Mouse (Mus musculus): ENCODE data around the gene Tex12. TPM values are rescaled to one million over a fixed set of nuclear protein-coding genes. Genes with fewer than 3 reads are reported as not detected.

Gene Tex12
- total and polyA plus RNA-seq, 3 experiments = not detected

- Histone ChIP-seq H3K79me2 (ENCODE audit: control insufficient read depth, insufficient read depth, low read length, poor library complexity) (peaks cover 49% of the 10 kb centered on the region), H3K4me3 (ENCODE audit: control insufficient read depth in 1 of 2, insufficient read depth in 1 of 2, low read depth in 2 of 2, low read length in 2 of 2) (peak overlapping the region; percentile 80 to 88), H3K9me3 (replicated peaks; ENCODE audit: insufficient read depth, low read length) (no peaks in the 10 kb centered on the region), H3K4me1 (ENCODE audit: control insufficient read depth in 1 of 2, insufficient read depth in 2 of 2, low read length in 2 of 2) (peaks cover 1 to 23% of the 10 kb centered on the region in 2 experiments; a peak in 2 of 4 replicates), H3K27me3 (ENCODE audit: control insufficient read depth in 1 of 2, insufficient read depth in 2 of 2, low read length in 2 of 2) (no peaks in the 10 kb centered on the region), H3K27ac (ENCODE audit: control insufficient read depth, low read depth, low read length) (peak overlapping the region; percentile 76), H3K36me3 (ENCODE audit: control insufficient read depth in 1 of 2, insufficient read depth in 2 of 2, low read length in 2 of 2) (peaks cover 27 to 28% of the 10 kb centered on the region in 2 experiments), H3K9ac (ENCODE audit: control insufficient read depth, low read depth, low read length, poor library complexity, severe bottlenecking) (peak overlapping the region; percentile 89)
- no peak for DNase-seq (ENCODE audit: low read depth, low spot score)
- TF ChIP-seq SIN3A (IDR thresholded peaks at IDR 0.05; ENCODE audit: low read length) (peak; percentile 37), CTCF (IDR thresholded peaks at IDR 0.05 in 2 of 3, conservative IDR thresholded peaks at IDR 0.05 in 1 of 3; ENCODE audit: control insufficient read depth in 1 of 3, insufficient read depth in 1 of 3, low read depth in 2 of 3, low read length in 3 of 3, poor library complexity in 1 of 3, severe bottlenecking in 1 of 3) (no peak), CHD1 (IDR thresholded peaks at IDR 0.05; ENCODE audit: low read depth, low read length) (no peak), SMC3 (IDR thresholded peaks at IDR 0.05; ENCODE audit: low read depth, low read length) (no peak), MYB (IDR thresholded peaks at IDR 0.05; ENCODE audit: low read depth, low read length) (no peak), RCOR1 (IDR thresholded peaks at IDR 0.05; ENCODE audit: low read depth, low read length) (no peak), ZMIZ1 (IDR thresholded peaks at IDR 0.05; ENCODE audit: low read depth, low read length) (no peak), ELF1 (IDR thresholded peaks at IDR 0.05; ENCODE audit: low read depth, low read length) (no peak), POLR2A (IDR thresholded peaks at IDR 0.05; ENCODE audit: control insufficient read depth in 1 of 2, insufficient read depth in 1 of 2, low read depth in 1 of 2, low read length in 2 of 2, poor library complexity in 1 of 2) (peak in 1 of 2 experiments; percentile 88; a peak in 2 of 4 replicates), MYC (IDR thresholded peaks at IDR 0.05; ENCODE audit: low read depth, low read length) (no peak), MXI1 (IDR thresholded peaks at IDR 0.05; ENCODE audit: low read depth, low read length) (no peak), POLR2AphosphoS2 (IDR thresholded peaks at IDR 0.05; ENCODE audit: low read length) (no peak), MEF2A (IDR thresholded peaks at IDR 0.05; ENCODE audit: extremely low read depth, insufficient replicate concordance, low read depth, low read length, poor library complexity, severe bottlenecking) (no peak)
Observed at GRCm38 (mm10) chr9:50603998-50604324, 42.8 kb upstream of the Tex12 start.

- Histone ChIP-seq H3K36me3 (ENCODE audit: control insufficient read depth in 1 of 2, insufficient read depth in 2 of 2, low read length in 2 of 2) (peaks cover 27 to 28% of the 10 kb centered on the region in 2 experiments), H3K4me3 (ENCODE audit: control insufficient read depth in 1 of 2, insufficient read depth in 1 of 2, low read depth in 2 of 2, low read length in 2 of 2) (peak within 1 kb of the TSS; percentile 80 to 88), H3K4me1 (ENCODE audit: control insufficient read depth in 1 of 2, insufficient read depth in 2 of 2, low read length in 2 of 2) (peaks cover 1 to 23% of the 10 kb centered on the region in 2 experiments; a peak in 2 of 4 replicates), H3K27me3 (ENCODE audit: control insufficient read depth in 1 of 2, insufficient read depth in 2 of 2, low read length in 2 of 2) (no peaks in the 10 kb centered on the region), H3K79me2 (ENCODE audit: control insufficient read depth, insufficient read depth, low read length, poor library complexity) (peaks cover 49% of the 10 kb centered on the region), H3K27ac (ENCODE audit: control insufficient read depth, low read depth, low read length) (peak within 1 kb of the TSS; percentile 77), H3K9ac (ENCODE audit: control insufficient read depth, low read depth, low read length, poor library complexity, severe bottlenecking) (peak within 1 kb of the TSS; percentile 89), H3K9me3 (replicated peaks; ENCODE audit: insufficient read depth, low read length) (no peaks in the 10 kb centered on the region)
- peak; percentile 96 for DNase-seq (ENCODE audit: low read depth, low spot score)
- TF ChIP-seq ZC3H11A (IDR thresholded peaks at IDR 0.05; ENCODE audit: low read depth, low read length) (no peak), ZKSCAN1 (IDR thresholded peaks at IDR 0.05; ENCODE audit: low read depth, low read length) (no peak), MEF2A (IDR thresholded peaks at IDR 0.05; ENCODE audit: extremely low read depth, insufficient replicate concordance, low read depth, low read length, poor library complexity, severe bottlenecking) (no peak), BHLHE40 (IDR thresholded peaks at IDR 0.05; ENCODE audit: borderline replicate concordance, low read depth, low read length) (no peak), MAZ (IDR thresholded peaks at IDR 0.05; ENCODE audit: low read depth, low read length) (no peak), ZNF384 (IDR thresholded peaks at IDR 0.05; ENCODE audit: low read depth, low read length) (no peak), ELF1 (IDR thresholded peaks at IDR 0.05; ENCODE audit: low read depth, low read length) (peak; percentile 87), KAT2A (conservative IDR thresholded peaks at IDR 0.05; ENCODE audit: low read depth, low read length) (peak; percentile 62; the same call in 1 of the 2 replicates), POLR2A (IDR thresholded peaks at IDR 0.05; ENCODE audit: control insufficient read depth in 1 of 2, insufficient read depth in 1 of 2, low read depth in 1 of 2, low read length in 2 of 2, poor library complexity in 1 of 2) (peak in 1 of 2 experiments; percentile 94; a peak in 3 of 4 replicates), CTCF (IDR thresholded peaks at IDR 0.05 in 2 of 3, conservative IDR thresholded peaks at IDR 0.05 in 1 of 3; ENCODE audit: control insufficient read depth in 1 of 3, insufficient read depth in 1 of 3, low read depth in 2 of 3, low read length in 3 of 3, poor library complexity in 1 of 3, severe bottlenecking in 1 of 3) (no peak), SIN3A (IDR thresholded peaks at IDR 0.05; ENCODE audit: low read length) (peak; percentile 74), SMC3 (IDR thresholded peaks at IDR 0.05; ENCODE audit: low read depth, low read length) (no peak), USF1 (IDR thresholded peaks at IDR 0.05; ENCODE audit: low read depth, low read length) (no peak), CHD2 (IDR thresholded peaks at IDR 0.05; ENCODE audit: low read length) (no peak; the same call in none of the 2 replicates), POLR2AphosphoS2 (IDR thresholded peaks at IDR 0.05; ENCODE audit: low read length) (peak; percentile 55; the same call in 1 of the 2 replicates), NRF1 (IDR thresholded peaks at IDR 0.05; ENCODE audit: insufficient read depth, low read depth, low read length, poor library complexity, severe bottlenecking) (peak; percentile 97), EP300 (IDR thresholded peaks at IDR 0.05; ENCODE audit: low read depth in 1 of 2, low read length in 2 of 2) (no peak; a peak in 1 of 4 replicates), MYC (IDR thresholded peaks at IDR 0.05; ENCODE audit: low read depth, low read length) (0 out of 2 replicates have a peak, but pooled peaks have one; percentile 21), RCOR1 (IDR thresholded peaks at IDR 0.05; ENCODE audit: low read depth, low read length) (no peak), CHD1 (IDR thresholded peaks at IDR 0.05; ENCODE audit: low read depth, low read length) (0 out of 2 replicates have a peak, but pooled peaks have one; percentile 15), MAFK (IDR thresholded peaks at IDR 0.05; ENCODE audit: borderline replicate concordance, low read depth, low read length) (no peak), E2F4 (IDR thresholded peaks at IDR 0.05; ENCODE audit: borderline replicate concordance, low read depth, low read length) (no peak), MXI1 (IDR thresholded peaks at IDR 0.05; ENCODE audit: low read depth, low read length) (peak; percentile 69)
Observed at GRCm38 (mm10) chr9:50603189-50603997, 42.3 kb upstream of the Tex12 start, which contains the start of the genes Sdhd and Timm8b. Sdhd (minus strand) TSS chr9:50603812. Timm8b (plus strand) TSS chr9:50603910.
